Mouse (Mus musculus): Measurements from ENCODE around the gene Hormad2.

GRCm38 (mm10) chr11:4306086-4306485 is 134.8 kb downstream of the Hormad2 start:
- no peak for TF ChIP-seq CTCF (IDR thresholded peaks at IDR 0.05; ENCODE audit: borderline replicate concordance, insufficient read depth, low read length)
- TF ChIP-seq POLR2A (IDR thresholded peaks at IDR 0.05; ENCODE audit: low read depth, low read length) = no peak

All from embryonic fibroblast, embryonic 13.5 days (primary cell).